Mouse (Mus musculus) bone marrow macrophage, adult 2 months (primary cell): ENCODE measurements around the gene Emx1.

Experiments
- CTCF ChIP-seq: IDR thresholded peaks from 2 replicates; pipeline ENCODE4 v1.5.1; 2012; ENCODE audit warnings: low read depth, mild to moderate bottlenecking, low read length, moderate library complexity
- POLR2A ChIP-seq: IDR thresholded peaks from 2 replicates; pipeline ENCODE4 v1.6.1; 2012; ENCODE audit warnings: mild to moderate bottlenecking, low read depth, low read length, borderline replicate concordance

DNA sequence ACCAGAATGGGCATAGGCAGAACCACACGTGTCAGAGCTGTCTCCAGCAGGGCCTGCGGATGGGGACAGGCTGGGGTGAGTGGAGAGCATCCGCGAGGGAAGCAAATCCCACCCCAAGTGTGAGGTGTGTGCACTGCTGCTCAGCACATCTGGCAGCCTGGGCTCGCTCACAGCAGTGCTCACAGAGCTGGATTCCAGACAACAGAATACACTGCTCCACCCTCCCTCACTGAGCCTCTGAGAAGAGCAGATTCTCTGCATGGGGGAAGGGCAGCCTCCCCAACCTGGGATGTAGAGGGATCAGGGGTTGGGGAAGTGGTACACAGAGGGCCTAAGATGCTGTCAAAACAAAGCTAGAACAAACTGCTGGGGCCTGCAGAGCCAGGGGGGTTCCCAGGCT is 47.6 kb downstream of the Emx1 start:
- no peak for TF ChIP-seq CTCF
- TF ChIP-seq POLR2A = no peak
